Mouse (Mus musculus): ENCODE results near the gene Uqcr11.

DNA sequence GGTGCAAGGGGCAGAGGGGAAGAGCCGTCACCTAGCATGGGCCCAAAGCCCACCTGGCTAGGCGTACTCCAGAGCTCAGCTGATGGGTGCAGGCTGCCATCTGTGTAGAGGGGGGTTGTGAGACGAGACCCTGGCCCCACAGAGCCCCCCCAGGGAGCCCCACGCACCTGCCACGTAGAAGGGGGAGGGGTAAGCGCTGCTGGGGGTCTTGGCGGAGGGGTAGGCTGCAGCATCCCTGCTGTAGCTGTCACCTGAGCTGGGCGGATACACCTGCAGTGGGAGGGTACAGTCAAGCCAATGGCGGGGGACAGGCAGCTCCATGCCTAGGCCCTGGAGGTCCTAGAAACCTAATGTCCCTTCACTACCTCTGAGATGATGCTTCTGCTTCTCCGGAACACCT, 10.7 kb upstream of the Uqcr11 start:
- TF ChIP-seq CTCF (IDR thresholded peaks at IDR 0.05; ENCODE audit: insufficient read depth, low read length): no peak
- no peak for TF ChIP-seq POLR2A (IDR thresholded peaks at IDR 0.05; ENCODE audit: borderline replicate concordance, extremely low read depth, low read depth, low read length)

Data from lung, adult 2 months (tissue).